Mouse (Mus musculus): ENCODE measurements around the gene L3hypdh. TPM values are rescaled to one million over a fixed set of nuclear protein-coding genes. Genes with fewer than 3 reads are reported as not detected.
A peak's percentile ranks its signal among the peaks of the same experiment; 100 is the strongest.

L3hypdh gene
- total and polyA plus RNA-seq, 3 experiments: 5.2 to 9.3 TPM; not detected in 1

DNA sequence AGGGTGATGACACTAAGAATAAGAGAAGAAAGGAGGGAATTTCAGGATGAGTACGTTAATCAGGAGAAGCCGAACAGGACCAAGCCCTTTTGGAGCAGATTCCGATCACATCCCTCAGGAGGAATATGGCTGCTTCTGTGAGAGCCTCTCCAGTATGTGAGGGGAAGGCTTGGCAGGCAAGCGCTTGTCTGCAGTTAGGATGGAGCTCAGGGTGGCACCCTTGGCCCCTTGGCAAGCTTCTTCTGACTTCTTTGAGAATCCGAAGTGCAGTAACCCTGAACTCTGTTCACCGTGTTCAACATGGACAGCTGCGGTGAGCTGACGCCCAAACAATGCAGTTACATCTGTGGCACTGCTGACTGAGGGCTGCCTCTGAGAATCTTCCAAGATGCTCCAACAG is 11.7 kb upstream of the L3hypdh start:
- Histone ChIP-seq H3K36me3 (ENCODE audit: control insufficient read depth in 1 of 2, insufficient read depth in 2 of 2, low read length in 2 of 2) (no peaks in the 10 kb centered on the region), H3K9ac (ENCODE audit: control insufficient read depth, low read depth, low read length, poor library complexity, severe bottlenecking) (no peak overlapping the region), H3K79me2 (ENCODE audit: control insufficient read depth, insufficient read depth, low read length, poor library complexity) (no peaks in the 10 kb centered on the region), H3K9me3 (replicated peaks; ENCODE audit: insufficient read depth, low read length) (no peaks in the 10 kb centered on the region), H3K4me1 (ENCODE audit: control insufficient read depth in 1 of 2, insufficient read depth in 2 of 2, low read length in 2 of 2) (no peaks in the 10 kb centered on the region), H3K4me3 (ENCODE audit: control insufficient read depth in 1 of 2, insufficient read depth in 1 of 2, low read depth in 2 of 2, low read length in 2 of 2) (no peak overlapping the region), H3K27ac (ENCODE audit: control insufficient read depth, low read depth, low read length) (no peak overlapping the region), H3K27me3 (ENCODE audit: control insufficient read depth in 1 of 2, insufficient read depth in 2 of 2, low read length in 2 of 2) (no peaks in the 10 kb centered on the region)
- no peak for DNase-seq (ENCODE audit: low read depth, low spot score)
- no peak for TF ChIP-seq EP300 (IDR thresholded peaks at IDR 0.05; ENCODE audit: low read depth in 1 of 2, low read length in 2 of 2)
- no peak for TF ChIP-seq ZMIZ1 (IDR thresholded peaks at IDR 0.05; ENCODE audit: low read depth, low read length)
- TF ChIP-seq MEF2A (IDR thresholded peaks at IDR 0.05; ENCODE audit: extremely low read depth, insufficient replicate concordance, low read depth, low read length, poor library complexity, severe bottlenecking): no peak
- TF ChIP-seq USF1 (IDR thresholded peaks at IDR 0.05; ENCODE audit: low read depth, low read length): no peak
- TF ChIP-seq JUND (IDR thresholded peaks at IDR 0.05; ENCODE audit: low read depth, low read length): no peak

DNA sequence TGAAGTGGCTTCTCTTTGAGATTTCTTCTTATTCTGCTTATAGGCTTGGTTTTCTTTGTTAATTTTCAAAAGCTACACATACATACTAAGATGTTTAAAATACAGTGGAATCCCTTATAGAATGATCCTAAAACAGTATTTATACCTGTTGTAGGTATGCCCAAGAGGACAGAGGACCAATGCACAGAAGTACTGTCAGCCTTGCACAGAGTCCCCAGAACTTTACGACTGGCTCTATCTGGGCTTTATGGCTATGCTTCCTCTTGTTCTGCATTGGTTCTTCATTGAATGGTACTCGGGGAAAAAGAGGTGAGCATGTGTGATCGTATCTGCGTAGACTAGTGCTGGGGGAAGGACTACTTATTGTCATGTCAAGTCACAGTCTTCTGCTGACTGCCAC is 4.6 kb upstream of the L3hypdh start:
- no peak for DNase-seq (ENCODE audit: low read depth, low spot score)
- Histone ChIP-seq H3K27ac (ENCODE audit: control insufficient read depth, low read depth, low read length) (no peak overlapping the region), H3K79me2 (ENCODE audit: control insufficient read depth, insufficient read depth, low read length, poor library complexity) (no peaks in the 10 kb centered on the region; the same call in 1 of the 2 replicates), H3K4me3 (ENCODE audit: control insufficient read depth in 1 of 2, insufficient read depth in 1 of 2, low read depth in 2 of 2, low read length in 2 of 2) (no peak overlapping the region), H3K4me1 (ENCODE audit: control insufficient read depth in 1 of 2, insufficient read depth in 2 of 2, low read length in 2 of 2) (no peaks in the 10 kb centered on the region; a peak in 1 of 4 replicates), H3K9ac (ENCODE audit: control insufficient read depth, low read depth, low read length, poor library complexity, severe bottlenecking) (no peak overlapping the region), H3K9me3 (replicated peaks; ENCODE audit: insufficient read depth, low read length) (no peaks in the 10 kb centered on the region), H3K36me3 (ENCODE audit: control insufficient read depth in 1 of 2, insufficient read depth in 2 of 2, low read length in 2 of 2) (peaks cover 0 to 3% of the 10 kb centered on the region in 2 experiments; a peak in 1 of 4 replicates), H3K27me3 (ENCODE audit: control insufficient read depth in 1 of 2, insufficient read depth in 2 of 2, low read length in 2 of 2) (no peaks in the 10 kb centered on the region)
- TF ChIP-seq CHD2 (IDR thresholded peaks at IDR 0.05; ENCODE audit: low read length): no peak
- no peak for TF ChIP-seq POLR2AphosphoS2 (IDR thresholded peaks at IDR 0.05; ENCODE audit: low read length)
- no peak for TF ChIP-seq TAL1 (IDR thresholded peaks at IDR 0.05; ENCODE audit: low read length)
- no peak for TF ChIP-seq NELFE (IDR thresholded peaks at IDR 0.05; ENCODE audit: low read depth, low read length)
- no peak for TF ChIP-seq KAT2A (conservative IDR thresholded peaks at IDR 0.05; ENCODE audit: low read depth, low read length)
- no peak for TF ChIP-seq SMC3 (IDR thresholded peaks at IDR 0.05; ENCODE audit: low read depth, low read length)
- no peak for TF ChIP-seq CHD1 (IDR thresholded peaks at IDR 0.05; ENCODE audit: low read depth, low read length)
- no peak for TF ChIP-seq MEF2A (IDR thresholded peaks at IDR 0.05; ENCODE audit: extremely low read depth, insufficient replicate concordance, low read depth, low read length, poor library complexity, severe bottlenecking)

DNA sequence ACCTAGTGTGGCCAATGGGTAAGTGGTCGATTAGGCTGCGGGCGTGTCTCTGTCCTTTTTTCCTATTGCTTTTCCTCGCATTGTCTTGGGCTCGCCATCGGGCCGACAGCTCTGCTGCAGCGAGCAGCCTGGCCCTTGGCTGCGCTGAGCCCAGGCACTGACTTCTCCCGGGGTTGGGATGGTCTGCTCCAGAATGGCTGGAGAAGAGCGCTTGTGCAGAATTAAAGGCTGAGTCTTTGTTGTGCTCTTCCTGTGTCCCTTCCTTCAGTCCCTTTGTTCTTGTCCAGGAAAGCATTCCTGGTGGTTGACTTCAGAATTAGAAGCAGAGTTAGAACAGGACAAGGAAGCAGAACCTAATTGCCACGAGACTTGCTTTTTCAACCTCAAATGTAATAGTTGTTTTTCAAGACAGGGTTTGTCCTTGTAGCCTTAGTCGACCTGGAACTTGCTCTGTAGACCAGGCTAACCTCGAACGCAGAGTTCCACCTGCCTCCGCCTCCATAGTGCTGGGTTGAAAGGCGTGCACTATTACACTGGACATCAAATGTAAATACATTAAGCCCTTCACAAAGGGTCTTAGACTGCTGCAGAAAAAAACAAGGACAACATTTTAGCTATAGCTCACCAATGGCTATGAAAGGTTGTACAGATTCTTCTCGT is 1.1 kb upstream of the L3hypdh start:
- Histone ChIP-seq H3K36me3 (ENCODE audit: control insufficient read depth in 1 of 2, insufficient read depth in 2 of 2, low read length in 2 of 2) (peaks cover 0 to 6% of the 10 kb centered on the region in 2 experiments; a peak in 2 of 4 replicates), H3K27ac (ENCODE audit: control insufficient read depth, low read depth, low read length) (peak overlapping the region; percentile 65), H3K9me3 (replicated peaks; ENCODE audit: insufficient read depth, low read length) (no peaks in the 10 kb centered on the region), H3K9ac (ENCODE audit: control insufficient read depth, low read depth, low read length, poor library complexity, severe bottlenecking) (peak overlapping the region; percentile 88), H3K79me2 (ENCODE audit: control insufficient read depth, insufficient read depth, low read length, poor library complexity) (no peaks in the 10 kb centered on the region; the same call in 1 of the 2 replicates), H3K4me1 (ENCODE audit: control insufficient read depth in 1 of 2, insufficient read depth in 2 of 2, low read length in 2 of 2) (peaks cover 0 to 2% of the 10 kb centered on the region in 2 experiments; a peak in 1 of 4 replicates), H3K27me3 (ENCODE audit: control insufficient read depth in 1 of 2, insufficient read depth in 2 of 2, low read length in 2 of 2) (no peaks in the 10 kb centered on the region), H3K4me3 (ENCODE audit: control insufficient read depth in 1 of 2, insufficient read depth in 1 of 2, low read depth in 2 of 2, low read length in 2 of 2) (peak overlapping the region; percentile 93 to 94)
- TF ChIP-seq MAX (IDR thresholded peaks at IDR 0.05; ENCODE audit: low read length) (peak; percentile 41), SIN3A (IDR thresholded peaks at IDR 0.05; ENCODE audit: low read length) (peak; percentile 64), JUND (IDR thresholded peaks at IDR 0.05; ENCODE audit: low read depth, low read length) (no peak), POLR2A (IDR thresholded peaks at IDR 0.05; ENCODE audit: control insufficient read depth in 1 of 2, insufficient read depth in 1 of 2, low read depth in 1 of 2, low read length in 2 of 2, poor library complexity in 1 of 2) (peak in 1 of 2 experiments; percentile 26; a peak in 1 of 4 replicates), TBP (IDR thresholded peaks at IDR 0.05; ENCODE audit: low read depth, low read length) (0 out of 2 replicates have a peak, but pooled peaks have one; percentile 37), USF1 (IDR thresholded peaks at IDR 0.05; ENCODE audit: low read depth, low read length) (no peak), MYC (IDR thresholded peaks at IDR 0.05; ENCODE audit: low read depth, low read length) (no peak), NELFE (IDR thresholded peaks at IDR 0.05; ENCODE audit: low read depth, low read length) (peak; percentile 25), TCF12 (IDR thresholded peaks at IDR 0.05; ENCODE audit: low read depth, low read length) (no peak)
- DNase-seq (ENCODE audit: low read depth, low spot score): no peak
